Mouse (Mus musculus) ES-Bruce4 (cell line): ENCODE measurements around the gene Lsmem1.

ENCODE experiments used
- EP300 ChIP-seq: IDR thresholded peaks from 2 replicates; pipeline ENCODE4 v1.6.1; 2011; ENCODE audit warnings: low read depth, low read length; ENCODE audit not compliant: insufficient read depth
- POLR2A ChIP-seq: IDR thresholded peaks from one replicate; pipeline ENCODE4 v1.8.1; 2011; ENCODE audit warnings: low read length; ENCODE audit not compliant: insufficient read depth

DNA sequence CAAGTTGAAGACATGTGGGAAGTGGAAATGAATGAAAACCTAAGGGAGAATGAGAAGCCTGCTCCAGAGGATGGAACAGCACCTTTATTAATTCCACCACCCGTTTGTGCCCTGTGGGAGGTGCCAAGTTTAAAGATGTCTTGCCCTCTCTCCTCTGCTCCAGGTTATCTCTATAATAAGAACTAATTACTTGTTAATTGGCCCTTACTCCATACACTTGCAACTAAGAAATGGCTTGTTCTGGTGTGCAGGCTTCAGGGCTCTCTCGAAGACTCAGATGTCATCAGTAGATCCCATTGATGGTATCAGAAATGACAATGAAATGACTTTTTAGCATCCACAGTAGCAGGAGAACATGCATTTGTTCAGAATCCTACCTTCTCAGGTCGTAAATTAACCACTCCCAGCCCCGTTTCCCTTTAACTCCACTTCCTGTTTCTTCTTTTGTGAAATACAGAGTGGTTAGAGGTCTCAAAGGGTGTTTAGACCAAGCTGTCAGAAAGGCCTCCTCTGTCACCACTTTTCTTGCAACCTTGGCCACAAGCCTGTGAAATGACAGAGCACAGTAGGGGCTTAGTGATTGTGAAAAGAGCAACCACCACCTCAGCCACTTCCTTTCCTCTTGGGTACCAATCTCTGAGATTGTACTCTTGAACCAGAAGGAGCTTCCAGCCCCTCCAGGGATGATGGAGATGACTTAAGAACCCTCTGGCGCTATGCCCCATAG, 49.3 kb upstream of the Lsmem1 start, which contains the start of gene Ifrd1:
- TF ChIP-seq POLR2A (no peak), EP300 (no peak)
